8 mouse cellular contexts compared by ENCODE assay signal in genomic region chr6:135065236-135065957, GRCm38 (mm10). TPM values are rescaled to one million over a fixed set of nuclear protein-coding genes. Genes with fewer than 3 reads are reported as not detected.
DNase-seq lines count a peak whose midpoint lies in the region; ATAC-seq and TF ChIP-seq lines count a peak whose summit lies in the region.

Gene Gprc5a, plus strand, starts transcription at chr6:135065651.

- H3K9ac ChIP-seq in forebrain, postnatal 0 days, result peak within 1 kb of the TSS; percentile 33; the same call in 1 of the 2 replicates
- peak within 1 kb of the TSS; percentile 49 for H3K9ac ChIP-seq in hindbrain, embryonic 16.5 days (ENCODE audit: low read depth, low read length)
- peak within 1 kb of the TSS; percentile 66 for H3K9ac ChIP-seq in liver, embryonic 13.5 days

- no peaks in the 10 kb centered on the region for H3K9me3 ChIP-seq in forebrain, postnatal 0 days (ENCODE audit: low read length)
- no peaks in the 10 kb centered on the region for H3K9me3 ChIP-seq in hindbrain, embryonic 16.5 days (ENCODE audit: control insufficient read depth, low read length)
- no peaks in the 10 kb centered on the region for H3K9me3 ChIP-seq in liver, embryonic 13.5 days (replicated peaks)

- 0 out of 2 replicates have a peak, but pooled peaks cover 2% of the 10 kb centered on the region for H3K4me1 ChIP-seq in bone marrow macrophage, adult 2 months (ENCODE audit: control insufficient read depth, insufficient read depth, low read length)
- H3K4me1 ChIP-seq in forebrain, postnatal 0 days (ENCODE audit: insufficient read depth), result no peaks in the 10 kb centered on the region
- peaks cover 7% of the 10 kb centered on the region for H3K4me1 ChIP-seq in hindbrain, embryonic 16.5 days (ENCODE audit: control insufficient read depth, insufficient read depth, low read depth, low read length)
- H3K4me1 ChIP-seq in liver, embryonic 13.5 days (replicated peaks), result peaks cover 17% of the 10 kb centered on the region

- ATAC-seq in frontal cortex, adult (ENCODE audit: low TSS enrichment), result peak; percentile 74
- ATAC-seq in forebrain, postnatal 0 days, result peak; percentile 53; the same call in 1 of the 2 replicates
- ATAC-seq in hindbrain, embryonic 16.5 days, result peak; percentile 45; the same call in 1 of the 2 replicates
- ATAC-seq in liver, embryonic 13.5 days (ENCODE audit: low read depth), result peak; percentile 94

- no peak for TF ChIP-seq CTCF in bone marrow macrophage, adult 2 months (IDR thresholded peaks at IDR 0.05; ENCODE audit: low read depth, low read length)
- TF ChIP-seq CTCF in forebrain, postnatal 0 days (IDR thresholded peaks at IDR 0.05; ENCODE audit: low read depth), result no peak

- TF ChIP-seq POLR2A in bone marrow macrophage, adult 2 months (IDR thresholded peaks at IDR 0.05; ENCODE audit: borderline replicate concordance, low read depth, low read length), result no peak

- no peak within 1 kb of the TSS for H3K27ac ChIP-seq in bone marrow macrophage, adult 2 months (ENCODE audit: insufficient read depth, low read depth, low read length)
- H3K27ac ChIP-seq in forebrain, postnatal 0 days (ENCODE audit: low read depth, low read length), result no peak within 1 kb of the TSS
- no peak within 1 kb of the TSS for H3K27ac ChIP-seq in hindbrain, embryonic 16.5 days (ENCODE audit: low read depth, low read length)
- no peak within 1 kb of the TSS for H3K27ac ChIP-seq in liver, embryonic 13.5 days

- H3K4me2 ChIP-seq in forebrain, postnatal 0 days (ENCODE audit: low read depth), result peak within 1 kb of the TSS; percentile 83
- H3K4me2 ChIP-seq in hindbrain, embryonic 16.5 days (ENCODE audit: low read length), result peak within 1 kb of the TSS; percentile 75
- H3K4me2 ChIP-seq in liver, embryonic 13.5 days, result peak within 1 kb of the TSS; percentile 81

- WGBS in forebrain, postnatal 0 days, result under 1% methylated on average over 44 of the region's 44 CpGs
- WGBS in hindbrain, embryonic 16.5 days, result 1% methylated on average over 44 of the region's 44 CpGs
- WGBS in liver, embryonic 13.5 days (ENCODE audit: insufficient replicate concordance), result 2% methylated on average over 44 of the region's 44 CpGs

- no peak for DNase-seq in frontal cortex, postnatal 10 days (ENCODE audit: low spot score in 2 of 2)
- peak; percentile 24 for DNase-seq in forebrain, postnatal 0 days
- DNase-seq in liver, embryonic 13.5 days, result peak; percentile 44
- DNase-seq in naive thymus-derived CD4-positive, alpha-beta T cell, adult 2 months (ENCODE audit: low read depth), result peak; percentile 69
- DNase-seq in urinary bladder, postnatal 14 days (ENCODE audit: low spot score), result peak; percentile 74

- H3K27me3 ChIP-seq in forebrain, postnatal 0 days (ENCODE audit: insufficient read depth, low read length), result peaks cover 7% of the 10 kb centered on the region; the same call in 1 of the 2 replicates
- peaks cover 11% of the 10 kb centered on the region for H3K27me3 ChIP-seq in hindbrain, embryonic 16.5 days (replicated peaks; ENCODE audit: control insufficient read depth, insufficient read depth, low read length)
- H3K27me3 ChIP-seq in liver, embryonic 13.5 days, result peaks cover 23% of the 10 kb centered on the region

- H3K4me3 ChIP-seq in bone marrow macrophage, adult 2 months (ENCODE audit: insufficient read depth, low read length), result peak within 1 kb of the TSS; percentile 62
- H3K4me3 ChIP-seq in forebrain, postnatal 0 days (ENCODE audit: low read depth, low read length), result peak within 1 kb of the TSS; percentile 44
- peak within 1 kb of the TSS; percentile 41 for H3K4me3 ChIP-seq in hindbrain, embryonic 16.5 days (ENCODE audit: low read length)
- H3K4me3 ChIP-seq in liver, embryonic 13.5 days (replicated peaks), result peak within 1 kb of the TSS; percentile 59

- H3K36me3 ChIP-seq in forebrain, postnatal 0 days (ENCODE audit: insufficient read depth), result no peaks in the 10 kb centered on the region
- H3K36me3 ChIP-seq in hindbrain, embryonic 16.5 days (ENCODE audit: control insufficient read depth, insufficient read depth, low read length), result no peaks in the 10 kb centered on the region
- H3K36me3 ChIP-seq in liver, embryonic 13.5 days, result no peaks in the 10 kb centered on the region

RNA-seq across cellular contexts. Expression of gene Gprc5a, which starts in this region (rescaled TPM):
- polyA plus RNA-seq in bone marrow macrophage, adult 2 months (2012; ENCODE audit: insufficient read depth, insufficient read length, missing spikeins), result not detected in 2 replicates
- 0.43 and 0.62 TPM in 2 replicates for total RNA-seq in forebrain, postnatal 0 days (2014; rRNA removed)
- polyA plus RNA-seq in forebrain, postnatal 0 days (2015; fragmentation: Nextera tagmentation; extraction: Ambion mirVana), result 0.47 and 0.60 TPM in 2 replicates
- polyA plus RNA-seq in hindbrain, embryonic 16.5 days (2015; fragmentation: Nextera tagmentation; extraction: Ambion mirVana), result 0.24 and 0.28 TPM in 2 replicates
- 0.35 and 0.46 TPM in 2 replicates for polyA plus RNA-seq in liver, embryonic 13.5 days (2015; fragmentation: Nextera tagmentation; extraction: Ambion mirVana)

Comparison
In these comparisons a context has a peak if more than half of its experiments do, and no peak if none do; other contexts are left out.
1. Peak in DNase-seq, ATAC-seq, H3K4me3 ChIP-seq, H3K9ac ChIP-seq and H3K4me2 ChIP-seq in forebrain, postnatal 0 days; RNA of the gene not detected or under 1 TPM.
2. Peak in ATAC-seq, H3K4me3 ChIP-seq, H3K9ac ChIP-seq and H3K4me2 ChIP-seq in hindbrain, embryonic 16.5 days; RNA of the gene not detected or under 1 TPM.
3. Peak in DNase-seq, ATAC-seq, H3K4me3 ChIP-seq, H3K9ac ChIP-seq and H3K4me2 ChIP-seq in liver, embryonic 13.5 days; RNA of the gene not detected or under 1 TPM.
4. DNase-seq: peak in naive thymus-derived CD4-positive, alpha-beta T cell, adult 2 months (single experiment) and urinary bladder, postnatal 14 days (single experiment); none in frontal cortex, postnatal 10 days (0 of 2).
5. Peak in every context shown above with its lines, with median percentiles within 50 percentile points of each other: ATAC-seq, H3K4me3 ChIP-seq, H3K4me2 ChIP-seq and H3K9ac ChIP-seq.